Mouse (Mus musculus): ENCODE results near the gene Ndrg2.

DNA sequence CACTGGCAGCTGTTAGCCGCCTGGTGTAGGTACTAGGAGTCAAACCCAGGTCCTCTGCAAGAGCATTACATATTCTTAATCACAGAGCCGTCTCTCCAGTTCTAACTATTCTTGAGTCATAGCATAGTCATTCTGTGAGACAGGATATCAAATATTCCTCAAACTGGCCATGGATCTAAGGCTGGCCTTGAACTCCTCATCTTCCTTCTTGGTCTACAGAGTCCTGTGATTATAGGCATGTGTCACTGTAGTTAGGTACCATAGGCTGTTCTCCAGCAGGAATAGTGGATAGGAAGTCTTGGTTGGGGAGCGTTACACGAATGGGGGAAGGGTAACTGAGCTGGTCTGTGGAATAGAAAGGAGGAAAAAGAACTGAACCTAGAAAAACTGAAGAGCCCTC is 2.6 kb upstream of the Ndrg2 start:
- TF ChIP-seq ZNF384 (IDR thresholded peaks at IDR 0.05; ENCODE audit: low read depth, low read length): no peak
- no peak for TF ChIP-seq CHD2 (IDR thresholded peaks at IDR 0.05; ENCODE audit: low read depth, low read length)
